Mouse (Mus musculus) gastrocnemius, postnatal 4 days (tissue): ENCODE results near the gene Sdhaf2. TPM values are rescaled to one million over a fixed set of nuclear protein-coding genes. Genes with fewer than 3 reads are reported as not detected.

Source experiments
- DNase-seq, 2 experiments: peaks; one replicate each; pipeline ENCODE4 v3.0.0; 2021 to 2022; ENCODE audit warnings: low spot score in 2 of 2, mixed read lengths in 2 of 2
- total RNA-seq, 2 experiments: library from RNA; stranded (reverse); gene quantifications; 2 replicates each; pipeline ENCODE4 v1.2.3; 2021

The Sdhaf2 gene
- total RNA-seq, 2 experiments from 2014 or later = 41.1 to 41.7 TPM

DNA sequence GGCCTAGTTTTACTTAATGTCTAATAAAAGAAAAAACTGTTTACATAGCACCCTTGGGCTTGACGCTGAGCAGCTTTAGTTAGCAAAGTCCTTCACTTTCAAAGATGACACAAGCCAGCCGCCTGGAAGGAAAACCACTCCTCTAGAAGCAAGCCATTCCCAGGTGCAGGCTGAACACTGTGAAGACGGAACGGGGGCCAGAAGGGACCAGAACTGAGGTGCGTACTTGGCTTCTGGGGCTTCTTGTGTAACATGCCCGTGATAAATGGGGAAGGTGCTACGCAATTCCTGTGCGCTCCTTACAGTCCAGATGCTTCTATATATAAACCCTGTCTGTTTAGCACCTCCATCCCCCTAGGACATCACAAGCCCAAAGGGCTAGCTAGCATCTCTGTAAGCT is 25.4 kb downstream of the Sdhaf2 start:
- no peak for DNase-seq

DNA sequence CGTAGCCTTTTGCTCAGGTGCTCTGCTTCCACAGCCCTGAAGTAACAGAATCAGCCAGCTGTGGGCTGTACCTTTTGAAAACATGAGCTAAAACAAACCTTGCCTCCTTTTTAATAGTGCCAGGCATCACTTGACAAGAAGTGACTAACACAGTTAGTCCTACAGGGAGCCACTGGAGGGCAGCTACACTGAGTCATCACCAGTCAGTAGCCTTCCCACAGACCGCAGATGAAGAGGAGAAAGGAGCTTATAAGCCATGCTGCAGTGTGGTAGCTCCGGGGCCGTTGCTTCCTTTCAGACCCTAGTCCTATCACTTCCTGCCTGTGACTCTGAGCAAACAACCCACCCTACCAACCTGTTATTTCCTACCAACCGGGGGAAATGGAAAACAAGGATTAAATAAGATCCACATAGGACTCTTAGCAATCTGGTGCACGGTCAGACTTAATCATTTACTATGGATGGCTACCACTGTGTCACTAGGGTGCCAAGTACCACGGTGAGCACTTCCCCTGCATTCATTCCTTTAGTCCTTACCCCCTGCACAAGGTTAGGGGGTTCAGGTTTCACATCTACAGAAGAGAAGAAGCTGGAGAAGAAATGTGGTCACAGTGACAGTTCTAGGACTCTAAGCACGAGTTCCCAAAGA is 28.3 kb downstream of the Sdhaf2 start:
- DNase-seq = no peak

DNA sequence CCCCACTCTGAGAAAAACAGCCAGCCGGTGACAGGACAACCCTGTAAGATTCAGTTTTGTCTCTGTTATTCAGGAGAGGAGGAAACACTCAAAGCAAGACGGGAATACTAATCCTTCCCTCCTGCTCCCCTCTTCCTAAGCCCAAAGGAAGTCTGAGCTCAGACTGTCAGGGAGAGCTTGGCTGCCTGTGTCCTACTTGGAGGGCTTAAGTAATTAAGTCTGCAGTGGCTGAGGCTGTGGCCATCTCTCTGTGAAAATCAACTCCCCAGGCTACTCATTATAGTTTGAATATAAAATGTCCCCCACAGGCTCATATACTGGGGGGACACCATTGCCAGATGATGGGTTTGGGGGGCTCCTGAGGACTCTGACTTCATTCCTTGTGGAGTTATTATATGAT is 29.0 kb downstream of the Sdhaf2 start:
- DNase-seq = no peak

DNA sequence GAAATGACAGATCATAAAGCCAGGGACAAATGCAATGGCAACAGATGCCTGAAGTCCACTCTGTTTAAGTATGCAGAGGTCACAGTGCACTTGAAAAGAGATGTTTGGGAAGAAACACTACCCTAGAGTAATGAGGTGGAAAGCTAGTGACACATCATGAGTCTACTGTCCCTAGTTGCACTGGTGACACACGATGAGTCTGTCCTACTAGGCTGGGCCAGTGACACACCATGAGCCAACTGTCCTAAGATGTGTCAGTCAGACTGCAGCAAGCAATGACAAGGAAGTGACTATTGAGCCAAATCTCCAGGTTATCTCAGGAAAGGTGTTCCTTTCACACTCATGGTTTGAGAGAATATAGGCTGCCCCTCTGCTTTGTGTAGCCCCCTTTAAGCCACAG is 30.3 kb downstream of the Sdhaf2 start:
- no peak for DNase-seq

DNA sequence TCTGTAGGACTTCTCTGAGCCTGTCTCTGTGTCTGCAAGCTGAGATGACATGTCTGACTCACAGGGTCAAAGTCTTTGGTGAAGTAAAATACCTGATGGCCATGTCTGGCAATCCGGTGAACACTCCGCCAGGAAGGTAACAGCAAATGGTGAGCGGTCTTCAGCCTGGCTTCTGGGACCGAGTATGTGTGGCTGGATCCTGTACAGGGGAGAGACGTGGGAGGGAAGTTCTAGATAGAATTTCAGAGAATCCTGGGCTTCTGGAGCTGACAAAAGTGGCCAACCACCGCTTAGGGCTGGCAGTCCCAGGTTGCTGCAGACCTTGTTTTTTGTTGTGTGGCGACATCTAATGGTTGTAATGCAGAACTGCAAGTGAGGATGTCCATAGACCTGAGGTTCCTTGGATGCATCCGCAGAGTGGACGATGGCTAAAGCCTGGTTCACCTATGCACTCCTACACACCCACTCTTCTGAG is 39.6 kb downstream of the Sdhaf2 start:
- DNase-seq = peak in 1 of 2 experiments; percentile 42

DNA sequence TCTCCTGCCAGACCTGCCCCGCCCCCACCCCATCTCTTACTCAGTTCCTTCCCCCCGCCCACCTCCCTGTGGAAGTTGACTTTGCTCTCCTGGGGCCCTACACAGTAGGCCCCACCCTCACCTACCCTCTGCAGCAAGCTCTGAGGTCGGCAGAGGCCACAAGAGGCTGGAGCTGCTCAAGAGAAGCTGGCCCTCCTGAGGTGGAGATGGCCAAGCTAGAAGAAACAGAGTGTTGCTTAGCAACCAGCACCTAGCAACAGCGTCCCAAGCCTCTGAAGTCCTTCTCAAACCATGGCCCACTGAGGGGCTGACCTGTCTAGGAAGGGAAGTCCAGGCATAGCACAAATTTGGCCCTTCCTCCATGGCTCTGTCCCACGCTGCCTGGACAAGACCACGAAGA is 43.2 kb downstream of the Sdhaf2 start, which contains the start of gene Ppp1r32:
Gene Ppp1r32, minus strand, starts transcription at position 226 of the 400 bp plus-strand sequence.
- no peak for DNase-seq

DNA sequence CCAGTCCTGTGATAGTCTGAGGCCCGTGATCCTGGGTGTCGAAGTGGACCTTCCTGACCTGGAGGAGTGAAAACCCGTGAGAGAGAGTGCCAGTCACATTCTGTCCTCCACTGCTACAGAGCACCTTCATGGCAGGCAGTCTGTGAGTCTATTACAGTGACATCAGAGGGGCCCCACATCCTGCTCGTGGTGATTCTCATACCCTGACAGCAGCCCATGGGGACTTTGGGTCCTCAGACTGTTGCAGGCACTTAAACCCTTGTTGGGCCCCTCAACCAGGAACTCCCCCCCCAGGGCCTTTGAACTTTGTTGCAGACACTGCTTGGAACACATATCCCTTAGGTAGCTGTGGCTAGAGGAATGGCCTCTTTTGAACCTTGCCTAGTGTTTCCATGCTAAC is 46.4 kb downstream of the Sdhaf2 start:
- DNase-seq = no peak

DNA sequence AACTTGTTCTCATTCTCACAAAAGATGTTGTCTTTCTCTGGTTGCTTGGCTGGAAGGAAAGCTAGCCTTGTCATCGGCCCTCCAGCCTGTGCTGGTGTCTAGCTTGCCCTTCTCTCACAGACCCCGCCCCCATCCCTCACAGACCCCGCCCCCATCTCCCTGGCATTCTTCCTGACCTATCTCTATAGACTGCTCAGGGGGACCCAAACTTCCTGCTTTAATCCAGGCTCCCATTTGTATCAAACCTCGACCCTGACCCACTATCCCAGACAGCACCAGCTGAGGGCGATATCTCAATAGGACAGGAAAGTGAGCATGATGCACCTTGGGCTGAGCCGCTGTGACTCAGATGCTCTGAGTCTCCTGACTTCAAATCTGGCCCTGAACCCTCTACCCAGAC is 52.2 kb downstream of the Sdhaf2 start:
- no peak for DNase-seq

DNA sequence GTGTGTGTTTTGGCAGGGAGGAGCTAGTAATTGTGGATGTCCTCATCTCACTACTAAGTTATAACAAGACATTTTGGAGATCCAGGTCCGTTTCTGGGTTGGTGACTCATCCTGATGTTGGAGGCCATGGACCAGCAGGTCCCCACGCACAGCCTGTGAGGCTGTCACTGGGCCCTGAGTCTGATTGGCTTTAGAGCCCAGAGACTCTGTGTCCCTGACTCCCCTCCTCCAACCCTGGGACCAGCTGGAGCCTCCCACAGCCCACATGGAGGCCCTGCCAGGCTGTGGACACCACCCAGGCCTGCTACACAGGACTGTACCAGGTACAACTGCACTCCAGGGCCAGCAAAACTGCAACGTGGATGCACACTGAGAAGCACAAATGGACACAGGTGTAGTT is 53.0 kb downstream of the Sdhaf2 start:
- no peak for DNase-seq

DNA sequence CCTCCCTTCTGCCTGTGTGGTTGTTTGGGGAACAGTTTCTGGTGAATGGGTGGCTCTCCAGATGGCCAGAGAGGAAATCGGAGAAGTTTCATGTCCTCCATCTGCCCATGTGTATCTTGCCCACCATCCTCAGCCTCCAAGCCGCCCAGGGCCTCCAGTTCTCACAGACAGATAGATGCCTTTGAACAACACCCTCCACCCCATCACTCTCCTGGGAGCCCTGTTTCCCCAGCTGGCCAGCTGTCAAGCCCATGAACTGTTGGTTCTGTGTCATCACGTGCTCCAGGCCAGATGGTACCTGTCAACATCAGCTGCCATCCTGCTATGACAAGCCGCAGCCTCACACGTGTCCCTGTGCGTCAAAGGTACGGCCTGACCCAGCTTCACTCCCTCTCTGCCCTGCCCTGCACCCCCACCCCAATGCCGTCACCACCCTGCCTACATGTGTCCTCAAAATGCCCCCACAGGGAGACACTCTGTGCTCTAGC is 56.7 kb downstream of the Sdhaf2 start:
- DNase-seq = no peak

DNA sequence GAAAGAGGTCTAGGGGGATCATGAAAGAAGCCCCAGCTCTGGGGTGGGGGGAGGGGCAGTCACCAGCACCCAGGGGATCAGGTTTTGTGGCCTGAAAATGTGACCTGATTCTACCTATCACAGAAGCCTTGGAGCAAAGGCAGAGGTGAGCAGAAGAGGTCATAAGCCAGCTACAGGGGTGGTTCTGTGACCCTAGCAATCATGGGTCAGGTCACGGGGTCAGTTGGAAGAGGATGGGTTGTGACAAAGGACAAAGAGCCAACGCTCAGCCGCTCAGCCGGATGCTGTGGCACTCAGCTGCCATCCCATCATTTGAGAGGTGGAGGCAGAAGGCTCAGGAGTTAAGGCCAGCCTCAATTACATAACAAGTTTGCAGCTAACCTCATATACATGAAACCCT is 61.5 kb downstream of the Sdhaf2 start:
- no peak for DNase-seq

DNA sequence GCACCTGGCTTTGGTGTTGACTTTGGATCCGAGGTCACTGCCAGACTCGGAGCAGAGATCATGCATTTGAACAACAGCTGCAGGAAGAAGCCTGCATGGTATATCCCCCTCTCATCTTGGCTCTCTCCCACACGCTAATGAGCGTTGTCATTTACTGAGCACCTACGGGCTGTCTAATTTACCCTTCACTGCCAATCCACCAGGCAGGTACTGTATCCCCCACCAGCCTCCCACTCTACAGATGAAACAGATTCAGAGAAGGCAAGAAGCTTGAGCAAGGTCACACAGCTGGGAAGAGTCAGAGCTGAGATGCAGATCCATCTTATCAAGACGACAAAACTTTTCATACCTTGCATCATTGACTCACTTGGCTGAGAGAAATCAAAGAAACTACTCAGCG is 64.4 kb downstream of the Sdhaf2 start:
- no peak for DNase-seq

DNA sequence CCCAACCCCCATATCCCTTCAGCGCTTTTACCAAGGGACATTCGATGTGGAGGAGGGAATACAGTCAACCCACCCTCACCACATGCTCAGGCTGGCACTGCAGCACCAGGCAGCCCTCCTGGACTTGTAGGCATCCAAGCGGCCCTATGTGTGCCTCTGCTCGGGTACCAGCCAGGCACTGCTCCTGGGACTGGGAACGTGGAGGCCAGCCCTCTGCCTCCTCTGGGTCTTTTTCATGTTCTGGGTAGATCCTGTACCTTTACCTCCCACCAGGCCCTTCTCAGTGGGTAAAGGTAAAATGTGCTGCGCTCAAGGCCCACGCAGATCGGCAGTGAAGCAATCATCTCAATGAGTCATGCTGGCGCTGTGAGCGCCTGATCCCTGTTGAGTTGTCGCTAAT is 66.0 kb downstream of the Sdhaf2 start:
- DNase-seq = no peak

DNA sequence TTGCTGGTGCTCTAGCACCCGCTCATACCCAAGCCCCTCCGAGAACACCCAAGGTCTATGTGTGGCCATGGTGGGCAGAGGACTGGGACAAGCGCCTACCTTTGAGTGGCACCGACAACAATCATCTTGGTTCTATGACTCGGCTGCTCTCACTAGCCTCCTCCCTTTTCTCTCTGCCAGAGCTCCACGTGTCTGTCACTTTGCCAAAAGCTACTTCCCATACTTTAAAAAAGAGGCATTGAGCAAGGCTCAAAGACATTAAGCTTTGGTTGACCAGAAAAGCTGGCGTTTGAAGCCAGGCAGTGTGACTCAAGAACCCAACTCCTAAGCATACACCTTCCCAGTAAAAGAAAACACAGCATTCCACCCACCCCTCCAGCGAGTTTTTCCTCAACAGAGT is 67.8 kb downstream of the Sdhaf2 start:
- DNase-seq = no peak

DNA sequence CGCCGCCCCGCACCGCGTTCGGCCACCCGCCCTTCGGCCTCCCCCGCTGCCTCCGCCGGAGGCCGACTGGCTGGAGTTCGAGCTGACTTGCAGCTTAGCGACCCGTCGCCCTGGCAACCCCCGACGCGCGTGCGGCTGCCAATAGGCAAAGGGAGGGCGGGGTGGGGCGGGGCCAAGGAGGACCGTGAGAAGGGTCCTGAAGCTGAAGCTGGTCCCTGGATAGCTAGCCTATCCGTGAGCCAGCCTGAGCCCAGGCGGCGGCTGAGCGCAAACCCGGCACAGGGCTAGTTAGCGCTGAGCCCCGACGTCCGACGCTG is 68.5 kb downstream of the Sdhaf2 start:
- DNase-seq = peak in 1 of 2 experiments; percentile 54

DNA sequence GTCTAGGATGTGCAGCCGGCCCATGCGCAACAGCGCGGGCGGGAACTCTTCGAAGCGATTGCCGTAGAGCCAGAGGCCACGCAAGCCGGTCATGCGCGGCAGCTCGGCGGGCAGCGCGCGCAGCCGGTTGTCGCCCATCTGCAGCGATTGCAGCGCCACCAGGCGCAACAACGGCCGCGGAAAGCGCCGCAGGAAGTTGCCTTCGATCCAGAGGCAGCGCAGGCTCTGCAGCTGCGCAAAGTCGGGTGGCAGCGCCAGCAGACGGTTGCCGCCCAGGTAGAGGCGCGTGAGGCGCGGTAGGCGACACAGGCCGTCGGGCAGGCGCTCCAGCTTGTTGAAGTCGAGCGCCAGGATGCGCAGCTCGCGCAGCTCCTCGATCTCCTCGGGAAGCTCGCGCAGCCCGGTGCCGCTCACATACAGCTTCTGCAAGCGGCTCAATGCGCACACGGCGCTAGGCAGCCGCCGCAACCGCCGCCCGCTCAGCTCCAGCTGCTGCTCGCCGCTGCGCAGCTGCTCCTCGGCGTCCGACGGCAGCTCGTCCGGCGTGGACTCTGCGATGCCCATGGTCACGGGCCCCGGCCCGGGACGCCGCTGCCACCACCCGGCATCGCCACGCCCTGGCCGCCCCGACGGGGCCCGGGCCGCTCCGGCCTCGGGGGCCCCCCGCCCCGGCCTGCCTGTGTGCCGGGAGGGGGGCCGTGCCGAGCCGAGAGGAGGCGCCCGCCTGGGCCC is 69.0 kb downstream of the Sdhaf2 start, which contains the start of gene Lrrc10b:
Gene Lrrc10b, minus strand, starts transcription at position 722 of the 732 bp plus-strand sequence.
- DNase-seq = peak in 1 of 2 experiments; percentile 58

DNA sequence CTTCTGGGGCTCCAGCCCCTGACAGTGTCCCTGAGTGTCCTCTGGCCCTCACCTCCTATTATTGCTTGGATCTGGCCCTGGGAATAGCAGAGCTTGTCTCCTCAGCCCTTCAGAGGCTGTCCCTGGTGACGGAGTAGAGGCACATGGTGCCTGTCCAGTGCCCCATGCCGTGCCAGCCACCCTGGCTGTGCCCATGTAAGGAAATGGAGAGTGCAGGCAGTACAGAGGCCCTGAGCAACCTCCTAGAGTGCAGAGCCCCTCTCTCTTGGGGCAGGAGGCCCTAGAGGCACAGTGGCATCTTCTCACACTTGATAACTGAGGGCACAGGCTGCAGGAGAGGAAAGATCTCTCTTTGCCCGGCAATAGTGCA is 70.5 kb downstream of the Sdhaf2 start:
- no peak for DNase-seq

DNA sequence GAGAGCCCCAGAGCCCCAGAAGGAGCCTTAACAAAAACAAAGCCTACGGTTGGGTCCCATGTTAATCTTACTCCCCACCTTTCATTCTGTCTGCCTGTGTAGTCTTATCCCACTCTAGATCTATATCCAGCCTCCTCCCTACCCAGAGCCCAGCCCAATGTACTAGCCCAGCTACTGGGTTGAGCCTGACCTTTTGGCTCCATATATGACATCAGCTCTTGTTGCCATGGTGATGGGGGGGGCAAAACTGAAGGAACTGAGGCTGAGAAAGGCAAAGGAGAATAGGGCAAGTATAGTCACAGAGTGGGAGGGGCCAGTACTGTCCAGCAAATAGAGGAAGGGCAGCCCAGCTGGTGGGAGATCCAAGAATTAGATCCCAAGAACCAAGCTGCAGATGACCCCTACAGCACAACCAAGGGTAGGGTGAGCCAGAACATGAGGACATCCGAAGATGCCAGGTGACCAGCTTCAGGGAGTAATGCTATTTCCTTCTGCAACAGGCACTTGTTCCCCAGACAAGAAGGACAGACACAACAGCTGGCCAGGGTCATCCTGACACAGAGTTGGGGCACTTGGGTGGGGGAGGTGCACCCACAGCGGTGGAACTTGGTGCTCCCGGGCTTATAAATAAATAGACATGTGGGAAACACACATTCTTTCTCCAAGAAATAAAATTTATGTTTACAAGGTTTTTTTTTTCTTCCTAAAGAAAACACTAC is 71.1 kb downstream of the Sdhaf2 start:
- DNase-seq = no peak
